16 mouse cellular contexts compared by ENCODE assay signal in genomic region chr5:119570054-119570453, GRCm38 (mm10).
DNase-seq lines count a peak whose midpoint lies in the region; ATAC-seq and TF ChIP-seq lines count a peak whose summit lies in the region.
"Had no signal": no experiment of that assay in that cellular context is flagged by ENCODE, and none has a peak within 500 bp of the region (broad histone marks: within the 10 kb centered on the region; RNA-seq: fewer than 3 reads in every experiment).

No protein-coding gene starts in this region.

- H3K9ac ChIP-seq in kidney, postnatal 0 days (ENCODE audit: low read depth, low read length): no peak overlapping the region
- no peak overlapping the region for H3K9ac ChIP-seq in lung, embryonic 16.5 days (ENCODE audit: low read length)
- H3K9ac ChIP-seq: forebrain, embryonic 15.5 days; hindbrain, embryonic 12.5 days had no signal

- no peak overlapping the region for H3K27ac ChIP-seq in kidney, postnatal 0 days
- H3K27ac ChIP-seq in lung, embryonic 16.5 days (ENCODE audit: low read length): peak overlapping the region; percentile 28; the same call in 1 of the 2 replicates
- H3K27ac ChIP-seq: forebrain, embryonic 15.5 days; hindbrain, embryonic 12.5 days had no signal

- peak; percentile 47 for DNase-seq in kidney, postnatal 0 days (ENCODE audit: low spot score)
- DNase-seq in kidney, postnatal 36 days: no peak
- DNase-seq in lung, adult 18-20 months: no peak
- peak; percentile 27 for DNase-seq in lung, postnatal 36 days
- DNase-seq in cerebellum, adult 9-11 months: no peak
- DNase-seq: adrenal gland, adult 2 months; adrenal gland, postnatal 25 days; cerebellum, adult 18-20 months; cerebellum, postnatal 10 days; gastrocnemius, postnatal 36 days; heart, adult 11 months; heart, postnatal 10 days; heart, postnatal 4 days had no signal

- H3K4me2 ChIP-seq in kidney, postnatal 0 days (ENCODE audit: low read length): no peak overlapping the region
- no peak overlapping the region for H3K4me2 ChIP-seq in lung, embryonic 16.5 days (ENCODE audit: low read depth, low read length)
- H3K4me2 ChIP-seq: forebrain, embryonic 15.5 days; hindbrain, embryonic 12.5 days had no signal

- no peaks in the 10 kb centered on the region for H3K4me1 ChIP-seq in kidney, postnatal 0 days (replicated peaks; ENCODE audit: insufficient read depth, low read length)
- H3K4me1 ChIP-seq in lung, embryonic 16.5 days (replicated peaks; ENCODE audit: control insufficient read depth, insufficient read depth, low read length): peaks cover 2% of the 10 kb centered on the region; the same call in 1 of the 2 replicates
- H3K4me1 ChIP-seq: forebrain, embryonic 15.5 days; hindbrain, embryonic 12.5 days had no signal

- WGBS in kidney, postnatal 0 days: 40% methylated on average over 8 of the region's 8 CpGs
- WGBS in lung, embryonic 16.5 days: 23% methylated on average over 8 of the region's 8 CpGs

- no peaks in the 10 kb centered on the region for H3K27me3 ChIP-seq in kidney, postnatal 0 days (ENCODE audit: insufficient read depth, low read length)
- no peaks in the 10 kb centered on the region for H3K27me3 ChIP-seq in lung, embryonic 16.5 days (ENCODE audit: control insufficient read depth, insufficient read depth, low read depth, low read length)
- H3K27me3 ChIP-seq: forebrain, embryonic 15.5 days had no signal

- H3K4me3 ChIP-seq in kidney, postnatal 0 days (replicated peaks; ENCODE audit: low read depth, low read length): no peak overlapping the region
- H3K4me3 ChIP-seq in lung, embryonic 16.5 days (ENCODE audit: low read length): no peak overlapping the region
- H3K4me3 ChIP-seq: forebrain, embryonic 15.5 days; hindbrain, embryonic 12.5 days had no signal

- no peaks in the 10 kb centered on the region for H3K9me3 ChIP-seq in kidney, postnatal 0 days (replicated peaks; ENCODE audit: low read length)
- H3K9me3 ChIP-seq in lung, embryonic 16.5 days (ENCODE audit: control insufficient read depth, low read length): peaks cover 8% of the 10 kb centered on the region
- H3K9me3 ChIP-seq: forebrain, embryonic 15.5 days had no signal

- TF ChIP-seq CTCF in kidney, postnatal 0 days (IDR thresholded peaks at IDR 0.05; ENCODE audit: low read depth): no peak

- no peaks in the 10 kb centered on the region for H3K36me3 ChIP-seq in kidney, postnatal 0 days (ENCODE audit: insufficient read depth, low read length)
- H3K36me3 ChIP-seq in lung, embryonic 16.5 days (ENCODE audit: control insufficient read depth, insufficient read depth, low read length): peaks cover 5% of the 10 kb centered on the region; the same call in 1 of the 2 replicates
- H3K36me3 ChIP-seq: forebrain, embryonic 15.5 days; hindbrain, embryonic 12.5 days had no signal

- ATAC-seq in kidney, postnatal 0 days (replicated peaks; ENCODE audit: low FRiP score, low read depth): no peak
- ATAC-seq in lung, embryonic 16.5 days (ENCODE audit: low read depth): peak; percentile 88
- ATAC-seq: forebrain, embryonic 15.5 days had no signal

Comparison
In these comparisons a context has a peak if more than half of its experiments do, and no peak if none do; other contexts are left out.
1. DNase-seq: peak in kidney, postnatal 0 days (single experiment) and lung, postnatal 36 days (single experiment); none in kidney, postnatal 36 days (0 of 2), lung, adult 18-20 months (0 of 2) and cerebellum, adult 9-11 months (single experiment).